ENCODE assay signal across 8 mouse cellular contexts in the genomic region with DNA sequence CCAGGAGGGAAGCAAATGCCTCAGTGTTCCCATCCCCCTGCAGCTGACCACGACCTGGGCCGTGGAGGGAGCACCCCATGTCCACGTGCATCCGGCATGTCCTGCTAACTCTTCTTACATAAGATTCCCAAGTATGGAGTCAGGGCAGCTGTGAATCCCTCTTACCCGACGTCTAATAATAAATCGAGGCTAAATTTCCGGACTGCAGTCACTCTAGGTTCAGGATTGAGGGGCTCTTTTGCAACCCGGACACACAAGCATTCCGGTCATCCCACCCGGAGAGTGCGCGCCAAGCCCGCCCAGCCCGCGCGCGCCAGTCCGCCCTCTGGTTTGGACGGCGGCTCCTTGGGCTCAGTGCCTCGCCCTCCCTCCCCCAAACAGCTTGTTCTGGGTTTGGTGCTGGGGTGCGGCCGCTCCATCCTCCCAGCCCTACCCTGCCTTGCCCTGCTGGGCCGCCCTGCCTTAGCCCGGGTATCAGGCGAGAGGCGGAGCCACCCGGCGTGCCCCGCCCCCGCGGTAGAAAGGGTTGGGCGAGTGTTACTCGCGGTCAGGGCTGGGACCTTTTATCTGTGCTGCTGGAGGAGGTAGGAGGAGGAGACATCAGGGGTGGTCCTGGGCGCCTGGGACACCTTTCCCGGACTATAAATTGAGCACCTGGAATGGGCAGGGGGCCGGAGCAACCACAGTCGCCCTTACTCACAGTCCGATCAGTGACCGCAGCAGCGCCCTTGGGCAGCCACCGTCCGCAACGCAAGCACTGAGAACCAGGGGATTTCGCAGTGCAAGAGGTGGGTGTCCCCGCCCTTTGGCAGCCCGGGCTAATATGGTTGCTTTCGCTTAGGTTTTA. TPM values are rescaled to one million over a fixed set of nuclear protein-coding genes. Genes with fewer than 3 reads are reported as not detected.
A peak's percentile ranks its signal among the peaks of the same experiment; 100 is the strongest.
DNase-seq lines count a peak whose midpoint lies in the region; ATAC-seq lines count a peak whose summit lies in the region.

No protein-coding gene starts in this region.

- peak overlapping the region; percentile 67 for H3K9ac ChIP-seq in intestine, embryonic 15.5 days

- H3K4me1 ChIP-seq in intestine, embryonic 15.5 days (replicated peaks): no peaks in the 10 kb centered on the region

- no peaks in the 10 kb centered on the region for H3K27me3 ChIP-seq in intestine, embryonic 15.5 days (replicated peaks)

- H3K27ac ChIP-seq in intestine, embryonic 15.5 days: peak overlapping the region; percentile 90

- DNase-seq in adipocyte (ENCODE audit: low spot score): peak; percentile 84
- DNase-seq in embryo, embryonic 10 days (ENCODE audit: low spot score): peak; percentile 79
- peak; percentile 83 for DNase-seq in gastrocnemius, postnatal 25 days
- peak; percentile 74 to 75 for DNase-seq in left cerebral cortex, postnatal 25 days (ENCODE audit: low spot score in 2 of 2)
- DNase-seq in mesoderm, embryonic 11.5 days (ENCODE audit: low read depth, low spot score): peak; percentile 75
- DNase-seq in right cerebral cortex, postnatal 36 days (ENCODE audit: low spot score in 2 of 2): peak; percentile 63 to 73
- peak; percentile 85 to 86 for DNase-seq in urinary bladder, postnatal 4 days (ENCODE audit: low spot score in 2 of 2)

- H3K4me2 ChIP-seq in intestine, embryonic 15.5 days (replicated peaks): peak overlapping the region; percentile 61

- H3K36me3 ChIP-seq in intestine, embryonic 15.5 days: no peaks in the 10 kb centered on the region

- 18% methylated on average over 50 of the region's 50 CpGs for WGBS in intestine, embryonic 15.5 days

- intact Hi-C loops in left cerebral cortex, postnatal 25 days (cut with DNase I): loop anchor here (5.0 kb wide), 2 partner anchors 275 to 370 kb away; no protein-coding TSS in a partner anchor

- H3K4me3 ChIP-seq in intestine, embryonic 15.5 days (replicated peaks): peak overlapping the region; percentile 50

- H3K9me3 ChIP-seq in intestine, embryonic 15.5 days: no peaks in the 10 kb centered on the region

- peak; percentile 93 for ATAC-seq in intestine, embryonic 15.5 days

RNA-seq across cellular contexts. Expression of gene Mid1ip1, which starts 2.3 kb away (rescaled TPM):
- 10 to 100 TPM; 16.3 to 19.3 TPM for total RNA-seq in gastrocnemius, postnatal 25 days (2021)
- polyA plus RNA-seq in intestine, embryonic 15.5 days (2015; fragmentation: Nextera tagmentation; extraction: Ambion mirVana): 82.1 and 86.5 TPM in 2 replicates
- total RNA-seq in left cerebral cortex, postnatal 25 days (2021): 100 to 1,000 TPM; 103 to 108 TPM

Comparison
In these comparisons a context has a peak if more than half of its experiments do, and no peak if none do; other contexts are left out.
1. Peak in every context shown above with its lines: DNase-seq, ATAC-seq, H3K4me3 ChIP-seq and H3K27ac ChIP-seq.
2. RNA of gene Mid1ip1, which starts 2.3 kb away (total RNA-seq): 103 to 108 TPM in left cerebral cortex, postnatal 25 days; 16.3 to 19.3 TPM in gastrocnemius, postnatal 25 days; every median in the first group is over 4 times any median in the second.